Mouse (Mus musculus) frontal cortex, postnatal 36 days (tissue): ENCODE results near the gene Rab1a.

Experiments
- DNase-seq, 2 experiments: peaks; one replicate each; pipeline ENCODE4 v3.0.0; 2022; ENCODE audit warnings: low spot score in 2 of 2

Rab1a gene

DNA sequence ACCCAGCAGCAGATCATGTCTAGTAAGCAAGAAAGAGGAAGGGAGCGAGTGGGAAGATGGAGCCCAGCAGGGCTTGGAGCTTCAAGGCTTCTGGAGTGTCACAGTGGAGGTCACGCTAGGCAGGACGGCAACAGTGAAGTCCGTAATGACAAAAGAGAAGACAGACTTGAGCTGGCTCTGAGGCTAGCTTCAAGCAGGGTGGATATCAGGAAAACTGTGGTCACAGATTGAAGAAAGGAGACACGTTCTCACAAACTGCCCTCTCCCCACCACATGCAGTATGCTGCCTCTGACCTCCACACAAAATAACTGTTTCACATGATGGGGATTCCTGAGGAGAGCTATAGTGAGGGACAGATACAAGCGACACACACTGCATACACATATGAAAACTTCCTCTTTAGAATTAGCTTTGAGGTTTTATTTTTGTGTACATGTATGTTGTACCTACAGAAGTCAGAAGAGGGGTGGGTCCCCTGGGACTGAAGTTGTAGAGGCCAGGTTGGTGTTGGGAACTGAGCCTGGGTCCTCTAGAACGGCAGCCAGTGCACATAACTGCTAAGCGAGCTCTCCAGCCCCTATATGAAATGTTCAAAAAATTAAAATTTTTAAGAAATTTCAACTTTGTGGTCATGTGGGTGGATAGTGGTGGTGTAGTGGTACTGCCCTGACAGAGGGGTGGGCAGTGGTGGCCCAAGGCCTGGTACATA lies 46.1 kb downstream of the Rab1a start:
- no peak for DNase-seq

DNA sequence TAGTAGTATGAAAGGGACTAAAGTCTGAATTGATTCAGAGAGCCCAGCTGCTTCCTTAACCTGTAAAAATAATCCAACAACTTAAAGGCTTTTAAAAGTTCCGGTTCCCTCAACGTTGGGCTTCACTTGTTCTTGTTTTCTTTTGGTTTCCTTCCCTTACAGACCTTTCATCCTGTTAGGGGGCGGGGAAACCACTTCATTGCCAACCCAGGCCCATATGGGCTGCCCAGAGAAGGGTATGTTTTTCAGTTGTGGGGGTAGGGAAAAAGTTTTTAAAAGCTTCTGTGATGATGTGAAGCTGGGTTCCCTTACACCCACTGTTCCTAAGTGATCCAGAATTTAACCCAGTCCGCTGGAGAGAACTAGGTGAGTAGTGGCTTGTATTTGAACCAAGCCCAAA lies 47.0 kb downstream of the Rab1a start:
- no peak for DNase-seq

DNA sequence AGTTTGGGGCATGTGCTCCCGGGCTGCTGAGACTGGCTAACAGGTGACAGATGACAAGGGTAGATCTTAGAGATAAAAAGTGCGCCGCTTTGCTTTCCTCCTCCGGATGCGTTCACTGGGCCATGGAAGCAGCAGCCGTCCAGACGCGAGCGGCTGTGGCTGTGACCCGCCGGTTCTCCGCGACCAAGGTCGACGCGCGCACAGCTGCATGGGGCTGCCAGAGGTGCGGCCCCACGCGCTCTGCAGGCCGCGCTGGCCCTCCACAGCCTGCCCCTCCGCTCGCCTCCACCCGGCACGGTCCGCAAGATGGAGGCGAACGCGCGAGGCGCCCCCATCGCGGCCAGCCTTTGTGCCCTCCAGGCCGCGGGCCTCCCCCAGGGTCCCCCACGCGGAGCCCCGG lies 47.6 kb downstream of the Rab1a start:
- DNase-seq = no peak

DNA sequence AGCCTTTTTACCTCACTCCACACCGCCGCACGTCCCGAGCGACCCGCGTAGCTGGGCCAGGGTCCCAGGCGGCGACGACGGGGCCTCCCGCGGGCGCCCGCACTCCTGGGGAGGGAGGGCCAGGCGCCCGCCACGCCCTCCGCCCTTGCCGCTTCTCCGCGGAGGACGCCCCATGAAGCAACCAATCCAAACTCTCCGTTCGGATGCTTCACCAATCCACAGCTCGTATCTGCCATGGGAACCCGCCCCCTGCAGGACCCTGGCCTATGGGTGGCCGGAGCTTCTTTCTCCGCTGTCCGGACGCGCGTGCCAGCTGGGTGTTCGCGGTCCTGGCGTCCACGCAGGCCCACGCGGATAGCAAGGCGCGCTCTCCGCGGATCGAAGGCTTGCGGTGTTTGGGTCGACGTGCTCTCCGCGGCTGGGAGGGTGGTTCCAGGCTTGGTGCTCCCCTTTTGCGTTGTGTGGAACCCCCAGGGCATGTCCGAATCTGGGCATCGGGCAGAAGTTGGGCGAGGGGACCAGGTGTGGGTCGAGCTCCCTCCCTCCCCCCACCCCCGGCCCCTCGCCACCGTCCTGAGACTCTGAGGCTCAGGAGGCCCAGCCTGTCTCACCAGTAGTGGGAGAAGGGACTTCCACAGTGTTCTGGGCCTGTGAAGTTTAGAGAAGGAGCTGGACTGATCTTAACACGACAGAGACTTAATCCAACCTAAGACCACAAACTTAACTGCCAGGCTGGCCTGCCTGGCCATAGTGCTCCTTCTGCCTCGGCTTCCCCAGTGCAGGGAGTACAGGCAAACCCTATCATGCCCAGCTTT lies 48.3 kb downstream of the Rab1a start, which contains the start of gene Cep68:
Gene Cep68 (minus strand): TSS at position 134 of the 815 bp plus-strand sequence.
- peak; percentile 94 to 96 for DNase-seq

DNA sequence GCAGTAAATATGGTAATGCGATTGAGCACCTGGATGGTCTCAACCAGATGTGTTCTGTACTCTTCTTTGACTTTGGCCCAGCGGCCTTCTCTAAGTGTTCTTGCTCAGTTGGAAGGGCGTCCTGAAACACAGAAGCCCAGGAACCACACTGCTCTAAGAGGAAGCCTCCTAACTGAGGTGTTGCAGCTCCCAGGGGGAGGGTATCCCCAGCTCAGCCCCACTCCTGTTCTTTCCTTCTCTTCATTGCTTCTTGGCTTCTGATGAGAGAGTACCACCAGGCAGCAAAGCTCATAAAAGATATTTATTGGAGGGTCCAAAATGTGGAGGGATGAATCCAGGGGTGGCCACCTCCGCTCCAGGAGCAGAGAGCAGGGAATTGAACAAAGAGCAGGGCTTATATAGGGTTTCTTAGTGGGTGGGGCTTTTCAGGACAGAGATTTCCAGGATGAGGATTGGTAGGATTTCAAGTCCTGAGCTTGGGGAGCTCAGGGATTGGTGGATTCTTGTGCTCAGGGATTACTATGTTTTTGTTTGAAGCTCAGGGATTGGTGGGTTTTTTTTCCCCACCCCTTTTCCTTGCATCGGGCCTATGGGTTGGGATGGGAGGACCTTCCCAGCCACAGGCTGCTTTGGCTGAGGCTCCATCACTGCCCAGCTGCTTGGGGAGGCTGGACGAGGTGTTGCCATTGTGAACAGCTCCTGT lies 49.4 kb downstream of the Rab1a start:
- DNase-seq = no peak

DNA sequence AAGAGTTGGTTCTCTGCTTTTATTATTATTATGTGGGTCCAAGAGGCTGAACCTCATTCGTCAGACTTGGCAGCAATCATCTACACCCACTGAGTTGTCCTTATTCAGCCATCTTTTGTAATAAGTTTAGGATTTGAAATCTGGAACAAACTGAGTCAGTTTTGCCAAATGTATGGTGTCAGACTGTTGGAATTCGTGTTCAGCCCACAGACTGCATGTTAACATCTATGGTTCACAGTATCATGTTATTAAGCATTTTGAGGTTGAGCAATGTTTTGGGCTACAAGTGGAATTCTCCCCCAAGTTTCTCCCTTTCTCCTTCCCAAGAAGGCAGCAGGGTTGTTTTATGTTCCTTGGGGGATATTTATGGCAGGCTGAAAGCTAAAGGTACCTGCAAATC lies 51.9 kb downstream of the Rab1a start:
- no peak for DNase-seq

DNA sequence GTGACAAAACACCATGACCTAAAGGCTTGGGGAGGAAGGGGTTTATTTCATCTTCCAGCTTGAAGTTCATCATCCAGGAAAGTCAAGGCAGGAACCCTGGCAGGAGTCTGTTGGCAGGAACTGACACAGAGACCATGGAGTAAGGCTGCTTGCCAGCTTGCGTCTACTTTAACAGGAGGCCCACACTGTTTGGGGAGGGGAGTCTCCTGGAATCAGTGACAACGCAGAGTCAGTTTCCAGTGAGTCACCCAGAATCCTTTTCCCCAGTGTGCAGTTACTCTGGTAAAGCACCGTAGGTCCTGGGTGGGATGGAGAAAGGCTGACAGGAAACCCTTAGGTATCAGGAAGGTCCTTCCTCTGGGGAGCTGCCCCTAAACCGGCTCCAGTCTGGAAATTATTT lies 53.6 kb downstream of the Rab1a start:
- DNase-seq = no peak

DNA sequence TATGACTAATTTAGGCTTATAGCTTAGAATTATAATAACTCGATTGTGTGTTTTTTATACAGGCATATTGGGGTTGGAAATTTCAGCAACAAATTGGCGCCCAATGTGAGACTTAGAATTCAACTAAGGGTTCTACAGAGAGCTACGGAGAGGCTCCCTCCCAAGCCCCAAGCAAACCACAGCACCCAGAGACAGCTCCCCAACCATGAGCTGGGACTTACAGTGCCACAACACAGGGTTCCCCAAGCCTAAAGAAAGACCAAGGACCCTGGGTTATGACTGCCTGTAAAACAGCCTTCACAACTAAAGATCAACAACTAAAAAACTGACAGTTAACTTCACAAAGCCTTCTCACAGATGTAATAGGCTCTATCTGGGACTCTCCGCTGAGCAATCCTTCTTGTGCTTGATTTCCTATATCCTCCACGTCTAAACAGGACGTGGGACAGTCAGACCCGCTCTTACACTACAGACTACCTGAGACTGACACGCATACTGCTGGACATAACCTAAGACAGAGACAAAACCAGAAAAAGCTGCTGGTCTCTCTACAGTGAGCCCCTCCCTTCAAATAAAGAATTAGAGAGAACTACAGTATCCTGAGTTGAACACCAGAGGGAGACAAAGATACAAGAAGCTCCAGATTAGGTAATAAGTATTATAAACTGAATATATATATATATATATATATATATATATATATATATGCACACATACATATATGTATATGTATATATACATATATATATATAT lies 61.6 kb downstream of the Rab1a start:
- no peak for DNase-seq

DNA sequence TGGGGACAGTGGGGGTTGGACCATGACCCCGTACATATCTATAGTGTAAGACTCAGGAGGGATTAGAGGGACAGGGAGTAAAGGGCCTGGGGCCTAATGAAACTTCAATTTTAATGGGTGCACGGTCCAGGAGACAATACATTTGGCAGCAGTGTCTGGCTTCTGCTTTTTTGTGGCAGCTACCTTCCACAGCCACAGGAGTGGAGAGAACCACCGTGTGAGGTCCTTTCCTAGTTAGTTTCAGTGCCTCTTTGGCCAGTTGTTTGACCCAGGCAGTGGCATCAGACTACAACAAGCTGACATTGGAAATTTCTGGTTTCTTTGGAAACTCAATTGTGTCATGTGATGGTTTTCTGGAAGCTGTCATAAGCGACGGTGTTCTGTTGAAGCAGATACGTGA lies 68.7 kb downstream of the Rab1a start:
- no peak for DNase-seq

DNA sequence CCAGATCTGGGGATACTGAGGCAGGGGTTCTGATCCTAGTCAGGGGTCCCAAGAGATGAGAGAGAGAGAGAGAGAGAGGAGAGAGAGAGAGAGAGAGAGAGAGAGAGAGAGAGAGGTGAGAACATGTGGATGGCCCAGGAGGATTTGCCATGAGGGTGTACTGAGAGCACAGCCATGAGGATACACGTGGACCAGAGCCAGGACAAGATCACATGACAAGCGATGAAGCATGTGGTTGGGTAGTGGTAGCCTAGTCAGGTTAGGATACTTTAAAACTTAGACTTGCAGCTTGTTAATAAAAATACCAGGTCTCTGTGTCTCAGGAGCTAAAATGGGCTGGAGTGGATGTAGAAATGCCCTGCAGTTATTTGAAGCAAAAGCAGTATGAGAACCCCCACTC lies 74.7 kb downstream of the Rab1a start:
- DNase-seq = no peak
